Mouse (Mus musculus) heart, embryonic 10.5 days (tissue): ENCODE measurements around the gene Ttc28. TPM values are rescaled to one million over a fixed set of nuclear protein-coding genes. Genes with fewer than 3 reads are reported as not detected.

Experiments
- DNase-seq: peaks from one replicate; pipeline ENCODE4 v3.0.0-alpha.2; 2017; ENCODE audit warnings: low spot score
- H3K27ac ChIP-seq: fragments of 300-500 bp; sonication (generic); 2 replicates; pipeline ENCODE4 v1.5.1; 2016; ENCODE audit warnings: mild to moderate bottlenecking
- H3K27me3 ChIP-seq: fragments of 300-500 bp; sonication (generic); 2 replicates; pipeline ENCODE4 v1.6.1; 2016; ENCODE audit warnings: mild to moderate bottlenecking; ENCODE audit not compliant: poor library complexity, insufficient read depth, severe bottlenecking
- H3K36me3 ChIP-seq: fragments of 300-500 bp; sonication (generic); 2 replicates; pipeline ENCODE4 v1.6.1; 2016; ENCODE audit warnings: mild to moderate bottlenecking, moderate library complexity
- H3K4me1 ChIP-seq: fragments of 300-500 bp; sonication (generic); 2 replicates; pipeline ENCODE4 v1.6.1; 2016; ENCODE audit warnings: mild to moderate bottlenecking
- H3K4me3 ChIP-seq: fragments of 300-500 bp; sonication (generic); 2 replicates; pipeline ENCODE4 v1.5.1; 2016; ENCODE audit warnings: mild to moderate bottlenecking, moderate library complexity
- H3K9me3 ChIP-seq: fragments of 300-500 bp; sonication (generic); 2 replicates; pipeline ENCODE4 v1.6.1; 2016; ENCODE audit warnings: mild to moderate bottlenecking, moderate library complexity
- WGBS: fragments of 180-500 bp; shearing (Covaris S2); methylation state at CpG from one replicate; pipeline ENCODE4 v1.1.7; 2016; 5-methylcytosine and 5-hydroxymethylcytosine counted together
- polyA plus RNA-seq: library from polyadenylated mRNA; unstranded; fragments of >200 nt; fragmentation: Nextera tagmentation; extraction: Ambion mirVana; gene quantifications from 2 replicates; pipeline ENCODE4 v1.2.1, GENCODE M21; 2016

The Ttc28 gene
- polyA plus RNA-seq, 1 experiment from 2014 or later, result 10.9 TPM

DNA sequence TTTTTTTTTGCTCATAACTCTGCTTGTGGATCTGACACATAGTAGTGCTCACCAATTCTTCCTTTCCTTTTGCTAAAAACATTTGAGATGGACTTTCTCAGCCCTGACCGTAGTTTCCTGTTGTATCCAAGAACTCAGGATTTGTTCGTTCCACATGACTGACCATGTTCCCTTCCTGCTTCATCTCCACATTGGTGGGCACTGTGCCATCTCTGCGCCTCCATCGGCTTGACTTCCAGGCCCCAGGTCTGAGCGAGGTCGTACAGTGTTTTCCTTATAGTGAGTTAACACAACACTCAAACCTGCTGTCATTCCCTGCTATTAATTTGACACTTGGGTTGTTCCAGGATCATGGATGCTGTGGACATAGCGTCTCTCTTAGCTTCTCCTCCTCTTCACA, 225.2 kb downstream of the Ttc28 start:
- no peak overlapping the region for H3K4me3 ChIP-seq
- WGBS, result 84% methylated on average over 7 of the region's 7 CpGs
- no peak overlapping the region for H3K27ac ChIP-seq

DNA sequence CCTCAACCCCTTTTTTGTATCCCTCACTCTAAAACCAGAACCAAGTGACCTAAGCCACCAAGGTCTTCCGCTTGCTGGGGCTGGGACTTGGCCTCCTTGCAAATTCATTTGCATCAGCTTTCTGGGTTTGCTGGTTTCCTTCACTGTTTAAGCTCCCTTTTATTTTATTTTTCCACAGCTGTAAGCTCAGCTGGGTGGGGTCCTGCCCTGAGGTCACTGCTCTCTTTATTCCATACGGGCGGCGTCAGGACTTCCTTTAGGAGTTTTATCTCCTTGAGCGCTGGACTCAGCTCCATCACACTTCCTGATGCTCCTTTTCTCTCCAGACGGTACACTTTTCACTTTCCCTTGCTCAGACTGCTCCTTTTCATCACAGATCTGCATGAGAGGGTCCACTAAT, 231.8 kb downstream of the Ttc28 start:
- H3K27me3 ChIP-seq, result peaks cover 15% of the 10 kb centered on the region; the same call in 1 of the 2 replicates
- H3K4me1 ChIP-seq, result peaks cover 21% of the 10 kb centered on the region
- no peak overlapping the region for H3K27ac ChIP-seq
- H3K9me3 ChIP-seq, result no peaks in the 10 kb centered on the region
- DNase-seq, result no peak
- no peaks in the 10 kb centered on the region for H3K36me3 ChIP-seq
- no peak overlapping the region for H3K4me3 ChIP-seq
- 51% methylated on average over 6 of the region's 6 CpGs for WGBS

More for the DNA sequence above, 225.2 kb downstream of the Ttc28 start:
- Histone ChIP-seq H3K36me3 (peaks cover 12% of the 10 kb centered on the region), H3K9me3 (no peaks in the 10 kb centered on the region), H3K4me1 (peaks cover 16% of the 10 kb centered on the region), H3K27me3 (peaks cover 3% of the 10 kb centered on the region; the same call in 1 of the 2 replicates)
- DNase-seq, result no peak

DNA sequence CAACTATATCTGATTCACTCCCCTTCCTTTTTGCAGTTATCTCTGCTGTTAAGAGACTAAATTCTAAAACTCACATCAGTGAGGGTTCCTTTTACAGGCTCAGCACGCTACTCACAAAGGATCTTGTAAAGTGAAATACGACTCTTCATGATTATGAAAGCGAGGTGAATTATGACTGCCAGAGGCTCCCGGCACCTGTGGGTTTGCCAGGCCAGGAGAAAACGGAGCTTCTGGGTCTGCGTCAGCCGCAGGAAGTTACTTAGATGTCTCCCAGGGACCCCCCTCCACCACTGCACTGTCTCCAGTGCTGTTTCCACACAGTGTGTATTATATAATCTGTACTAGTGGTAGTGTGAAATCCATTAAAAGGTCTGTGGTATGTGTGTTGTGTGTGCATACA, 233.6 kb downstream of the Ttc28 start:
- peaks cover 32% of the 10 kb centered on the region; the same call in 1 of the 2 replicates for H3K27me3 ChIP-seq
- 76% methylated on average over 7 of the region's 7 CpGs for WGBS
- H3K4me3 ChIP-seq, result no peak overlapping the region
- no peaks in the 10 kb centered on the region for H3K36me3 ChIP-seq
- H3K27ac ChIP-seq, result no peak overlapping the region
- no peak for DNase-seq
- peaks cover 25% of the 10 kb centered on the region for H3K4me1 ChIP-seq
- no peaks in the 10 kb centered on the region for H3K9me3 ChIP-seq

DNA sequence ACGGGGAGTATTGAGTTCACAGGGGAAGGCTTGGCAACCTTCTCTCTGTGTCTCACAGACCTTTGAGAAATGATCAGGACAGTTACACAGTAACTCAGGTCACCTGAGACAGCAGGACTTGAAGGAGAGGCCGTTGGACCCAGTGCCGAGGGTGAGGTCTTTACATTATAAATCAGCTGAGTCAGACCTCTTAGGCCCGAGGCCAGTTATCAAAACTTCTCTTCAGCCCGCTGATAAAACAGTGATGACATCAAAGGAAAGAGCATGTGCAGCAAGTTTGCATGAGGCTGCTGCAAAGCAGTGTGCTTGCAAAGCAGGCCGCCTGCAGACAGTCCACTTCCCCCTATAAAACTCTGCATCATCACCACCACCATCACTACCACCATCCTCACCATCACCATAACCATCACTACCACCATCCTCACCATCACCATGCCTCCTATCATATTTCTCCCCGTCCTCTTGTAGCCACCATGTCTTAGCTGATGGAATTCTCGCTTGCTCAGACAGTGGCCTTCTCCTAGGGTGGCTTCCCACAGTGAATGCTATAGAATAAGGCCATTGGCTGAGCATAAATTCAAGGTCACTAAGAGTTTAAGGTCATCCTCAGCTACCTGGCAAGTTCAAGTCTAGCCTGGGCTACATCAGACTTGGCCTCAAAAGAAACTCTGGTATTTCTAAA, 234.2 kb downstream of the Ttc28 start:
- H3K27me3 ChIP-seq, result peaks cover 39% of the 10 kb centered on the region
- peaks cover 27% of the 10 kb centered on the region for H3K4me1 ChIP-seq
- H3K9me3 ChIP-seq, result no peaks in the 10 kb centered on the region
- no peak overlapping the region for H3K4me3 ChIP-seq
- H3K27ac ChIP-seq, result no peak overlapping the region
- no peak for DNase-seq
- H3K36me3 ChIP-seq, result 0 out of 2 replicates have a peak, but pooled peaks cover 5% of the 10 kb centered on the region
- 39% methylated on average over 8 of the region's 8 CpGs for WGBS

- H3K27me3 ChIP-seq, result peaks cover 37% of the 10 kb centered on the region
- no peak for DNase-seq
- no peak overlapping the region for H3K4me3 ChIP-seq
- WGBS, result 82% methylated on average over 10 of the region's 10 CpGs
- H3K36me3 ChIP-seq, result 0 out of 2 replicates have a peak, but pooled peaks cover 5% of the 10 kb centered on the region
- H3K27ac ChIP-seq, result no peak overlapping the region
- peaks cover 29% of the 10 kb centered on the region for H3K4me1 ChIP-seq
- no peaks in the 10 kb centered on the region for H3K9me3 ChIP-seq
These were observed 235.0 kb downstream of the Ttc28 start for GRCm38 (mm10) chr5:111114597-111114996.

GRCm38 (mm10) chr5:111115519-111116350, 236.1 kb downstream of the Ttc28 start:
- no peak for DNase-seq
- WGBS, result 53% methylated on average over 15 of the region's 15 CpGs
- H3K4me1 ChIP-seq, result peaks cover 39% of the 10 kb centered on the region

GRCm38 (mm10) chr5:111119805-111120204, 240.2 kb downstream of the Ttc28 start:
- Histone ChIP-seq H3K27ac (no peak overlapping the region), H3K27me3 (peaks cover 45% of the 10 kb centered on the region), H3K4me3 (no peak overlapping the region), H3K36me3 (0 out of 2 replicates have a peak, but pooled peaks cover 5% of the 10 kb centered on the region), H3K9me3 (no peaks in the 10 kb centered on the region), H3K4me1 (peaks cover 33% of the 10 kb centered on the region)
- no peak for DNase-seq
- 68% methylated on average over 3 of the region's 3 CpGs for WGBS

More at GRCm38 (mm10) chr5:111115519-111116350, 236.1 kb downstream of the Ttc28 start:
- 0 out of 2 replicates have a peak, but pooled peaks cover 5% of the 10 kb centered on the region for H3K36me3 ChIP-seq
- H3K27me3 ChIP-seq, result peaks cover 34% of the 10 kb centered on the region
- 0 out of 2 replicates have a peak overlapping the region, but pooled peaks have one; percentile 47 for H3K27ac ChIP-seq
- H3K4me3 ChIP-seq, result no peak overlapping the region
- no peaks in the 10 kb centered on the region for H3K9me3 ChIP-seq

DNA sequence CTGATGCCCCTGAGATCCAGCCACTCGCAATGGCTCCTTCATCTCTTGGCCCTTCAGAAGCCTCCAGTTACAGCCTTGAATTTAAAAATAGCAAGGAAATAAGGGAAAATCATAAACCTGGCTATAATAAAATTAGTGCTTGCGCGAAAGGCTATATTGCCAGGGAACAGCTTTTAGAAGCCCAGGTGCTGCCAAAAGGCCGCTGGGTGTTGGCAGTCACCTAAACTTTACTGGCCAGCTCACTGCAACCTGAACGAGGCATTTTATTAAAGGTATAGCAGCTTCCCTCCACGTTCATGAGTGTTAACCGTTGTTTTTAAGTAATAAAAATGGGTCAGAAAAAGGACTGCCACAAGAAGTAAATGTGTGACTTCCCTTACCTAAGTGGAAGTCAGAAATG, 240.7 kb downstream of the Ttc28 start:
- Histone ChIP-seq H3K9me3 (no peaks in the 10 kb centered on the region), H3K27ac (no peak overlapping the region), H3K4me3 (no peak overlapping the region), H3K4me1 (peaks cover 28% of the 10 kb centered on the region), H3K27me3 (peaks cover 45% of the 10 kb centered on the region), H3K36me3 (0 out of 2 replicates have a peak, but pooled peaks cover 5% of the 10 kb centered on the region)
- 85% methylated on average over 7 of the region's 7 CpGs for WGBS
- DNase-seq, result no peak

DNA sequence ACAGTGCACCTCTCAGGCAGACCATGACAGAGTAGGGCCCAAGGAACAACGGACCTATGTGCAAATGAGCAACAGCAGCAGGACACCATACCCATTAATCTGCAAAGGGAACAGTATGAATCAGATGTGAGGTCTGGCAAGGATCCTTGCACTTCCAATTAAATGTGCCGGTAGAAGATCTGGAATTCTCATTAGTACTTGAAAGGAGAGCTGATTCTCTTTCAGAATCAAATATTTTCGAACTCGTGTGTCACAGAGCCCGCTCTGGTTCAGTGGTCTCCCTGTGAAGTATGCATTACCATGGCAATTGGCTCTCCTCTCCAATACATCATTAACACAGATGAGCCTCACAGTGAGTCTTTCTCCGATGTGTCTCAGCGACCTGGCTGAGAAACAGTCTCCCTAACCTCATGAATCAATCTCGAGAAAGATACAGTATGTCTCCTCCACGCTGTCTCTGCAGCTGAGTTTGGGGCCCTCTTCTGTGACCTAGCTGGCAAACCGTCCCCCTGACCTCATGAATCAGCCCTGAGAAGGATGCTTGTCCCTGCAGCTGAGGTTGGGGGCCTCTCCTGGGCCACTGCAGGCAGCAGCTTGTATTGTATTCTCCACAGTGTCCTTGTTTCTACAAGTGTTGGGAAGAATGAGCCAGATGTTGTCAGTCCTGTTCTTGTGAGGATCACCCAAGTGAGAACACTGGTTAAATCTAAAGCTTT, 241.3 kb downstream of the Ttc28 start:
- H3K4me3 ChIP-seq, result no peak overlapping the region
- no peaks in the 10 kb centered on the region for H3K9me3 ChIP-seq
- H3K36me3 ChIP-seq, result 0 out of 2 replicates have a peak, but pooled peaks cover 5% of the 10 kb centered on the region
- DNase-seq, result no peak
- peaks cover 26% of the 10 kb centered on the region; the same call in 1 of the 2 replicates for H3K4me1 ChIP-seq
- H3K27ac ChIP-seq, result no peak overlapping the region
- H3K27me3 ChIP-seq, result peaks cover 45% of the 10 kb centered on the region
- WGBS, result 75% methylated on average over 10 of the region's 10 CpGs

DNA sequence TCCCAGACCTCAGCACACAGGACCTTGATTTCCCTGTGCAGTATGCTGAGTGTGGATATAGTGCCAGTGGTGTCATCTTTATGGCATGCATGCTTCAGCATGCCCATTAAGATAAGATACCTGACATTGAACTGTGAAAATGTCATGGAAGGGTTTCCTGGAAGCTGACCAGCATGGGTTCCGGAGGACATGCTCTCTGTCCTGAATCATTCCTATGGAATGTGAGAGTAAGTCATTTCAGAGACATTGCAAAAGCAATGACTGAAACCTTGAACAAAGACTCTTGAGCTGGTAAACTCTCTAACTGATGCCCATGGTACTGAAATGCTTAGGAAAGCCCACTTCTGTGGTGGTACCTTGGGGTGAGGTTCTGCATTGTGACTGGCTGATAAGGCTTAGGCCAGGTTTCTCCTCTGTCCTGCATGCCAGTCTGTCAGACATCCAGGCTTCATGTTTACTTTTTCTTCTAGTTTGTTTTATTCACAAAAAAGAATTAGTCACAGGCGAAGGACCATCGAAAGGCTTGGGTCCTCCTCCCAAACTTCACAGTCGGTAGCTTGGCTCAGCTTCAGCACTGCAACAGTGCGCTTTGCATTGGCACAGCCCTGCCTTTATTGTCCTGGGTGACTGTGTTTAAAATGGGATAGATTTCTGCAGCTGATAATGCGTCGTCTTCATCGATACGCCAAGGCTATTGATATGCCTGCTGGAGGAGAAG, 242.9 kb downstream of the Ttc28 start:
- Histone ChIP-seq H3K4me1 (peaks cover 23% of the 10 kb centered on the region; the same call in 1 of the 2 replicates), H3K27me3 (peaks cover 35% of the 10 kb centered on the region), H3K9me3 (no peaks in the 10 kb centered on the region), H3K27ac (no peak overlapping the region), H3K36me3 (peaks cover 5% of the 10 kb centered on the region; the same call in 1 of the 2 replicates), H3K4me3 (no peak overlapping the region)
- DNase-seq, result no peak
- WGBS, result 76% methylated on average over 9 of the region's 9 CpGs

DNA sequence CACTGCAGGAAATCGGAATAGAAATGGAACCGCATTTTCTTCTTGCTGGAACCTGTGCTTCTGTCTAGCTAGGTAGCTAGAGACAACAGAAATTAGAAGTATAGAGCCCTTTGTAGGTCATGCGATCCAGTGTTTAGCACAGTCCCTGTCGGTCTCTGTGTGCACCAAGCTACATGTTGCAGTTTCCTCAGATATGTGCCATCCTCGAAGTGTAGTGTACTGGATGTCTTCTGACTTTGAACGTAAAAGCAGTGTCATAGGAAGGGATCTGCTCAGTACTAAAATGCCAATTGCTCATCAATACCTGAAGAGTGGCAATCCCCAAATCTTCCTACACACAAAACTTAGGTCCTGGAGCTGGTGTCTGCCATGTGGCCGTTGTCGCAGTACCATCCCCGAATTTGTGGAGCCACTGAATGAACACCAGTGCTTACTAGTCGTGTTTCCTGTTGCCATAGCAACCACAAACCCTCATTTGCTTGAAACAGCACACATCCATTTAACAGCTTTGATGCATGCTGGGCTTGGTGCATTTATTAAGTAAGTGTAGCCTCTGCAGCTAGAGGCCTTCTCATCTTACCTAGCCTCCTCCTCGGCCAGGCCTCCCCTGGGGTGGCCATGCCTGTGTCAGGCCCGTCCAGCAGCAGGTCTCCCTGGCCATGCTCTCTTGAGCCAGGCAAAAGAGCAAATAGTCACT, 243.6 kb downstream of the Ttc28 start:
- H3K9me3 ChIP-seq, result no peaks in the 10 kb centered on the region
- H3K27me3 ChIP-seq, result peaks cover 28% of the 10 kb centered on the region
- 63% methylated on average over 12 of the region's 12 CpGs for WGBS
- H3K36me3 ChIP-seq, result peaks cover 5% of the 10 kb centered on the region; the same call in 1 of the 2 replicates
- peaks cover 27% of the 10 kb centered on the region; the same call in 1 of the 2 replicates for H3K4me1 ChIP-seq
- no peak overlapping the region for H3K4me3 ChIP-seq
- no peak for DNase-seq
- no peak overlapping the region for H3K27ac ChIP-seq
